Mouse (Mus musculus) stomach, postnatal 0 days (tissue): Measurements from ENCODE around the gene Fgf18.

ENCODE experiments used
- CTCF ChIP-seq: IDR thresholded peaks from 2 replicates; pipeline ENCODE4 v1.5.1; 2016; ENCODE audit warnings: antibody characterized with exemption, low read depth, mild to moderate bottlenecking, moderate library complexity
- EP300 ChIP-seq: optimal IDR thresholded peaks from 2 replicates; pipeline ENCODE3; 2016; ENCODE audit warnings: antibody characterized with exemption

DNA sequence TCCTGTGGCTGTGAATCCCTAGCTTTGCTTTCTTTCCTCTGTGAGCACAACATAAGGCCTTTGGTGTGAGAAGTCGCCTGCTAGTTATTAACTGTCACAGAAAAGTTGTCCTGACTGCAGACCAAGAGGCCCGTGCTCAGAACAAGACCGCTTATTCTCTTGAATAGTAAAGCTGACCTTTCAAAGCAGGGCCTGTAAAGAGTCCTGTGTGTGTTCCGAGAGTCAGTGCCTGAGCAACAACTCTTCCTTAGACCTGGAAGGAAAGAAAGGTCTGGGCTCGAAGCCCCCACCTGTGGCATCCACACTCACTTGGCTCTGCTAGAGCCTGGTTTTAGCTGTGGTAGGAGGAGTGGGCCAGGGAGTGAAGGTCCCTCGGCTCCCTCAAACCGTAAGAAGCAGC is 47.9 kb upstream of the Fgf18 start:
- TF ChIP-seq CTCF (no peak), EP300 (no peak)
